In genomic region chr6:124757351-124757880, GRCm38 (mm10) we compare ENCODE assay signal across 9 mouse cellular contexts. TPM values are rescaled to one million over a fixed set of nuclear protein-coding genes. Genes with fewer than 3 reads are reported as not detected.
DNase-seq lines count a peak whose midpoint lies in the region; ATAC-seq lines count a peak whose summit lies in the region.
"Had no signal": no experiment of that assay in that cellular context is flagged by ENCODE, and none has a peak within 500 bp of the region (broad histone marks: within the 10 kb centered on the region; RNA-seq: fewer than 3 reads in every experiment).

No protein-coding gene starts in this region.

- no peak for ATAC-seq in lung, embryonic 15.5 days (ENCODE audit: borderline replicate concordance, extremely low read depth, low FRiP score, low TSS enrichment)
- no peak for ATAC-seq in embryonic facial prominence, embryonic 15.5 days (ENCODE audit: insufficient number of reproducible peaks, low FRiP score, low TSS enrichment, low read depth)
- no peak for ATAC-seq in intestine, embryonic 16.5 days
- no peak for ATAC-seq in neural tube, embryonic 14.5 days (ENCODE audit: low read depth)
- no peak for ATAC-seq in megakaryocyte-erythroid progenitor cell, adult 5-6 weeks (replicated peaks; ENCODE audit: low FRiP score, low TSS enrichment, poor library complexity, severe bottlenecking)

- peaks cover 49% of the 10 kb centered on the region for H3K4me1 ChIP-seq in lung, embryonic 15.5 days
- peaks cover 45% of the 10 kb centered on the region for H3K4me1 ChIP-seq in embryonic facial prominence, embryonic 15.5 days
- H3K4me1 ChIP-seq in intestine, embryonic 16.5 days (ENCODE audit: control insufficient read depth, insufficient read depth, low read length): peaks cover 42% of the 10 kb centered on the region
- H3K4me1 ChIP-seq in neural tube, embryonic 14.5 days (ENCODE audit: control insufficient read depth, insufficient read depth, low read length): peaks cover 44% of the 10 kb centered on the region; the same call in 1 of the 2 replicates

- peak overlapping the region; percentile 99 for H3K27ac ChIP-seq in lung, embryonic 15.5 days
- H3K27ac ChIP-seq in embryonic facial prominence, embryonic 15.5 days (replicated peaks): peak overlapping the region; percentile 98
- peak overlapping the region; percentile 93 for H3K27ac ChIP-seq in intestine, embryonic 16.5 days (ENCODE audit: low read length)
- peak overlapping the region; percentile 96 for H3K27ac ChIP-seq in neural tube, embryonic 14.5 days (ENCODE audit: low read depth, low read length)

- WGBS in lung, embryonic 15.5 days: 5% methylated on average over 5 of the region's 5 CpGs
- 5% methylated on average over 5 of the region's 5 CpGs for WGBS in embryonic facial prominence, embryonic 15.5 days
- WGBS in intestine, embryonic 16.5 days: 12% methylated on average over 5 of the region's 5 CpGs
- WGBS in neural tube, embryonic 14.5 days: 4% methylated on average over 5 of the region's 5 CpGs

- H3K27me3 ChIP-seq in lung, embryonic 15.5 days: no peaks in the 10 kb centered on the region
- no peaks in the 10 kb centered on the region for H3K27me3 ChIP-seq in embryonic facial prominence, embryonic 15.5 days
- no peaks in the 10 kb centered on the region for H3K27me3 ChIP-seq in intestine, embryonic 16.5 days (replicated peaks; ENCODE audit: control insufficient read depth, insufficient read depth, low read length)
- H3K27me3 ChIP-seq in neural tube, embryonic 14.5 days (ENCODE audit: control insufficient read depth, insufficient read depth, low read length): no peaks in the 10 kb centered on the region

- H3K4me3 ChIP-seq in lung, embryonic 15.5 days: peak overlapping the region; percentile 86
- H3K4me3 ChIP-seq in embryonic facial prominence, embryonic 15.5 days (replicated peaks): peak overlapping the region; percentile 78
- peak overlapping the region; percentile 75 for H3K4me3 ChIP-seq in intestine, embryonic 16.5 days (ENCODE audit: low read length)
- peak overlapping the region; percentile 74 for H3K4me3 ChIP-seq in neural tube, embryonic 14.5 days (ENCODE audit: low read depth, low read length)

- no peaks in the 10 kb centered on the region for H3K9me3 ChIP-seq in lung, embryonic 15.5 days
- H3K9me3 ChIP-seq in embryonic facial prominence, embryonic 15.5 days (replicated peaks): no peaks in the 10 kb centered on the region
- no peaks in the 10 kb centered on the region for H3K9me3 ChIP-seq in intestine, embryonic 16.5 days (ENCODE audit: control insufficient read depth, low read length)
- no peaks in the 10 kb centered on the region for H3K9me3 ChIP-seq in neural tube, embryonic 14.5 days (ENCODE audit: control insufficient read depth, low read length)

- H3K9ac ChIP-seq in lung, embryonic 15.5 days: peak overlapping the region; percentile 92
- H3K9ac ChIP-seq in embryonic facial prominence, embryonic 15.5 days: peak overlapping the region; percentile 83
- peak overlapping the region; percentile 93 for H3K9ac ChIP-seq in intestine, embryonic 16.5 days (ENCODE audit: low read depth, low read length)
- H3K9ac ChIP-seq in neural tube, embryonic 14.5 days (replicated peaks; ENCODE audit: low read depth, low read length): peak overlapping the region; percentile 97

- 0 out of 2 replicates have a peak, but pooled peaks cover 4% of the 10 kb centered on the region for H3K36me3 ChIP-seq in lung, embryonic 15.5 days
- no peaks in the 10 kb centered on the region for H3K36me3 ChIP-seq in embryonic facial prominence, embryonic 15.5 days
- H3K36me3 ChIP-seq in intestine, embryonic 16.5 days (ENCODE audit: control insufficient read depth, insufficient read depth, low read length): no peaks in the 10 kb centered on the region
- no peaks in the 10 kb centered on the region for H3K36me3 ChIP-seq in neural tube, embryonic 14.5 days (ENCODE audit: control insufficient read depth, insufficient read depth, low read length)

- peak overlapping the region; percentile 79 for H3K4me2 ChIP-seq in lung, embryonic 15.5 days
- H3K4me2 ChIP-seq in embryonic facial prominence, embryonic 15.5 days (replicated peaks): peak overlapping the region; percentile 70
- peak overlapping the region; percentile 78 for H3K4me2 ChIP-seq in intestine, embryonic 16.5 days (ENCODE audit: low read depth, low read length)
- H3K4me2 ChIP-seq in neural tube, embryonic 14.5 days (ENCODE audit: low read depth, low read length): peak overlapping the region; percentile 63

- no peak for DNase-seq in lung, postnatal 36 days
- DNase-seq in thymus, postnatal 4 days: no peak
- no peak for DNase-seq in right cerebral cortex, postnatal 36 days (ENCODE audit: low spot score in 2 of 2)

RNA-seq across cellular contexts. Expression of gene Atn1, which starts 1.1 kb away (rescaled TPM):
- polyA plus RNA-seq in lung, embryonic 15.5 days (2015; fragmentation: Nextera tagmentation; extraction: Ambion mirVana): 15.6 and 16.1 TPM in 2 replicates
- 20.1 and 21.0 TPM in 2 replicates for polyA plus RNA-seq in embryonic facial prominence, embryonic 15.5 days (2015; fragmentation: Nextera tagmentation; extraction: Ambion mirVana)
- polyA plus RNA-seq in intestine, embryonic 16.5 days (2015; fragmentation: Nextera tagmentation; extraction: Ambion mirVana): 8.3 and 8.8 TPM in 2 replicates
- 21.5 and 27.5 TPM in 2 replicates for polyA plus RNA-seq in neural tube, embryonic 14.5 days (2014; fragmentation: Nextera tagmentation; extraction: Ambion mirVana)
- 12.9 and 14.4 TPM in 2 replicates for total RNA-seq in megakaryocyte-erythroid progenitor cell, adult 5-6 weeks (2014; fragmentation: Nextera tagmentation)
- 1.5 and 1.9 TPM in 2 replicates for total RNA-seq in megakaryocyte-erythroid progenitor cell, adult 5-6 weeks (2017)

RNA-seq across cellular contexts. Expression of gene Gm45234, which starts 1.6 kb away (rescaled TPM):
- not detected in 2 replicates for polyA plus RNA-seq in lung, embryonic 15.5 days (2015; fragmentation: Nextera tagmentation; extraction: Ambion mirVana)
- polyA plus RNA-seq in embryonic facial prominence, embryonic 15.5 days (2015; fragmentation: Nextera tagmentation; extraction: Ambion mirVana): not detected in 2 replicates
- not detected in 2 replicates for polyA plus RNA-seq in intestine, embryonic 16.5 days (2015; fragmentation: Nextera tagmentation; extraction: Ambion mirVana)
- polyA plus RNA-seq in neural tube, embryonic 14.5 days (2014; fragmentation: Nextera tagmentation; extraction: Ambion mirVana): not detected in 2 replicates
- not detected in 2 replicates for total RNA-seq in megakaryocyte-erythroid progenitor cell, adult 5-6 weeks (2014; fragmentation: Nextera tagmentation)
- total RNA-seq in megakaryocyte-erythroid progenitor cell, adult 5-6 weeks (2017): not detected in 2 replicates
- polyA plus RNA-seq: brain, embryonic 14.5 days had no signal

RNA-seq across cellular contexts. Expression of gene Eno2, which starts 12.1 kb away (rescaled TPM):
- polyA plus RNA-seq in lung, embryonic 15.5 days (2015; fragmentation: Nextera tagmentation; extraction: Ambion mirVana): 2.1 and 3.4 TPM in 2 replicates
- polyA plus RNA-seq in embryonic facial prominence, embryonic 15.5 days (2015; fragmentation: Nextera tagmentation; extraction: Ambion mirVana): 11.8 and 12.7 TPM in 2 replicates
- polyA plus RNA-seq in intestine, embryonic 16.5 days (2015; fragmentation: Nextera tagmentation; extraction: Ambion mirVana): 7.1 and 7.9 TPM in 2 replicates
- 154 and 205 TPM in 2 replicates for polyA plus RNA-seq in neural tube, embryonic 14.5 days (2014; fragmentation: Nextera tagmentation; extraction: Ambion mirVana)
- total RNA-seq in megakaryocyte-erythroid progenitor cell, adult 5-6 weeks (2014; fragmentation: Nextera tagmentation): 0.74 TPM in 1 of 2 replicates, not detected in the other
- not detected in 2 replicates for total RNA-seq in megakaryocyte-erythroid progenitor cell, adult 5-6 weeks (2017)

RNA-seq across cellular contexts. Expression of gene Grcc10, which starts 16.2 kb away (rescaled TPM):
- 406 and 416 TPM in 2 replicates for polyA plus RNA-seq in lung, embryonic 15.5 days (2015; fragmentation: Nextera tagmentation; extraction: Ambion mirVana)
- polyA plus RNA-seq in embryonic facial prominence, embryonic 15.5 days (2015; fragmentation: Nextera tagmentation; extraction: Ambion mirVana): 416 TPM in 2 replicates
- 309 and 334 TPM in 2 replicates for polyA plus RNA-seq in intestine, embryonic 16.5 days (2015; fragmentation: Nextera tagmentation; extraction: Ambion mirVana)
- 634 and 689 TPM in 2 replicates for polyA plus RNA-seq in neural tube, embryonic 14.5 days (2014; fragmentation: Nextera tagmentation; extraction: Ambion mirVana)
- total RNA-seq in megakaryocyte-erythroid progenitor cell, adult 5-6 weeks (2014; fragmentation: Nextera tagmentation): 110 and 141 TPM in 2 replicates
- total RNA-seq in megakaryocyte-erythroid progenitor cell, adult 5-6 weeks (2017): 66.5 and 83.5 TPM in 2 replicates

RNA-seq across cellular contexts. Expression of gene Ptpn6, which starts 18.9 kb away (rescaled TPM):
- polyA plus RNA-seq in lung, embryonic 15.5 days (2015; fragmentation: Nextera tagmentation; extraction: Ambion mirVana): 17.3 and 24.3 TPM in 2 replicates
- polyA plus RNA-seq in embryonic facial prominence, embryonic 15.5 days (2015; fragmentation: Nextera tagmentation; extraction: Ambion mirVana): 19.9 and 20.2 TPM in 2 replicates
- 20.4 and 22.5 TPM in 2 replicates for polyA plus RNA-seq in intestine, embryonic 16.5 days (2015; fragmentation: Nextera tagmentation; extraction: Ambion mirVana)
- polyA plus RNA-seq in neural tube, embryonic 14.5 days (2014; fragmentation: Nextera tagmentation; extraction: Ambion mirVana): 2.6 and 4.4 TPM in 2 replicates
- 65.4 and 76.0 TPM in 2 replicates for total RNA-seq in megakaryocyte-erythroid progenitor cell, adult 5-6 weeks (2014; fragmentation: Nextera tagmentation)
- 189 and 237 TPM in 2 replicates for total RNA-seq in megakaryocyte-erythroid progenitor cell, adult 5-6 weeks (2017)

Comparison
In these comparisons a context has a peak if more than half of its experiments do, and no peak if none do; other contexts are left out.
1. RNA of gene Eno2, which starts 12.1 kb away (polyA plus RNA-seq): 154 to 205 TPM in neural tube, embryonic 14.5 days; 11.8 to 12.7 TPM in embryonic facial prominence, embryonic 15.5 days, 7.1 to 7.9 TPM in intestine, embryonic 16.5 days and 2.1 to 3.4 TPM in lung, embryonic 15.5 days; every median in the first group is over 10 times any median in the second.
2. Peak in every context shown above with its lines, with median percentiles within 50 percentile points of each other: H3K27ac ChIP-seq, H3K4me2 ChIP-seq, H3K4me3 ChIP-seq and H3K9ac ChIP-seq.